Comparison of ENCODE assay signal across 29 mouse cellular contexts in the genomic region with DNA sequence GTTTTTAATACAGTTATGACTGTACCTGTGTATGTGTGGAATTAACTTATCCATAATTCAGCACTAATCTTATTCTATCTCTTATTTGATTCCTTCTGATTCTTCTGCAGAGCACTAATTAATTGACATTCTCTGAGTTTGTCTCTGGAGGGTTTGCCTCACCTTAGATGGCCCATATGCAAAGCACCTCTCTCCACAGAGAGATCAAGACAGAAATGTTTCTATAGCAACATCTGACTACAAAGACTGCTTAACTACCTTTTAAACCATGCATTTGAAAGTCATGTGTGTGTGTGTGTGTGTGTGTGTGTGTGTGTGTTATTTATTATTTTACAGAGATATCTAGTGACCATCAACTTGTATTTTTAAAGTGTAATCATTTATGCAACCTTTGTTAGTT.
"Had no signal": no experiment of that assay in that cellular context is flagged by ENCODE, and none has a peak within 500 bp of the region (broad histone marks: within the 10 kb centered on the region; RNA-seq: fewer than 3 reads in every experiment).

No protein-coding gene starts in this region.

- DNase-seq: left cerebral cortex, postnatal 4 days; liver; liver, embryonic 13.5 days; liver, postnatal 0 days; lung, adult 18-20 months; lung, adult 2 months; lung, embryonic 14.5 days; lung, postnatal 10 days; lung, postnatal 14 days; lung, postnatal 36 days; lung, postnatal 4 days had no signal

- H3K4me2 ChIP-seq: limb, embryonic 12.5 days; limb, embryonic 13.5 days; limb, embryonic 15.5 days; liver, embryonic 11.5 days; liver, embryonic 12.5 days; liver, embryonic 13.5 days; liver, embryonic 15.5 days; lung, embryonic 14.5 days; lung, embryonic 15.5 days; midbrain, embryonic 11.5 days; midbrain, embryonic 12.5 days; neural tube, embryonic 12.5 days; neural tube, embryonic 13.5 days had no signal

- ATAC-seq: liver, embryonic 12.5 days; liver, postnatal 0 days; lung, postnatal 0 days had no signal

- H3K4me3 ChIP-seq: left cerebral cortex, adult 2 months; limb, embryonic 10.5 days; limb, embryonic 12.5 days; limb, embryonic 13.5 days; limb, embryonic 15.5 days; liver, embryonic 12.5 days; liver, embryonic 13.5 days; liver, embryonic 15.5 days; lung, embryonic 15.5 days; megakaryocyte, embryonic 14.5 days; midbrain, embryonic 12.5 days; myocyte; neural tube, embryonic 12.5 days; neural tube, embryonic 13.5 days had no signal

- H3K27me3 ChIP-seq: limb, embryonic 12.5 days; limb, embryonic 13.5 days; limb, embryonic 15.5 days; liver, embryonic 12.5 days; liver, embryonic 13.5 days; liver, embryonic 15.5 days; lung, embryonic 15.5 days; megakaryocyte, embryonic 14.5 days; midbrain, embryonic 12.5 days; neural tube, embryonic 12.5 days; neural tube, embryonic 13.5 days had no signal

- H3K27ac ChIP-seq: left cerebral cortex, adult 2 months; limb, embryonic 10.5 days; limb, embryonic 12.5 days; limb, embryonic 13.5 days; limb, embryonic 15.5 days; liver, embryonic 12.5 days; liver, embryonic 13.5 days; liver, embryonic 14.5 days; liver, embryonic 15.5 days; lung, embryonic 15.5 days; macrophage; midbrain, embryonic 12.5 days; neural tube, embryonic 12.5 days; neural tube, embryonic 13.5 days had no signal

- H3K9me3 ChIP-seq: limb, embryonic 10.5 days; limb, embryonic 12.5 days; limb, embryonic 13.5 days; limb, embryonic 15.5 days; liver, embryonic 12.5 days; liver, embryonic 13.5 days; liver, embryonic 15.5 days; lung, embryonic 15.5 days; megakaryocyte, embryonic 14.5 days; midbrain, embryonic 12.5 days; neural tube, embryonic 12.5 days; neural tube, embryonic 13.5 days had no signal

- H3K36me3 ChIP-seq: limb, embryonic 10.5 days; limb, embryonic 12.5 days; limb, embryonic 13.5 days; limb, embryonic 15.5 days; liver, embryonic 12.5 days; liver, embryonic 13.5 days; liver, embryonic 15.5 days; lung, embryonic 15.5 days; midbrain, embryonic 12.5 days; neural tube, embryonic 12.5 days; neural tube, embryonic 13.5 days had no signal

- H3K9ac ChIP-seq: limb, embryonic 12.5 days; limb, embryonic 13.5 days; limb, embryonic 15.5 days; liver, embryonic 12.5 days; liver, embryonic 13.5 days; liver, embryonic 14.5 days; liver, embryonic 15.5 days; liver, postnatal 0 days; lung, embryonic 14.5 days; lung, embryonic 15.5 days; midbrain, embryonic 12.5 days; neural tube, embryonic 12.5 days; neural tube, embryonic 13.5 days had no signal

- H3K4me1 ChIP-seq: limb, embryonic 10.5 days; limb, embryonic 12.5 days; limb, embryonic 13.5 days; limb, embryonic 15.5 days; liver, embryonic 12.5 days; liver, embryonic 13.5 days; liver, embryonic 15.5 days; lung, embryonic 15.5 days; megakaryocyte, embryonic 14.5 days; midbrain, embryonic 12.5 days; neural tube, embryonic 12.5 days; neural tube, embryonic 13.5 days had no signal
